Mouse (Mus musculus) bone marrow macrophage, adult 2 months (primary cell): ENCODE data around the gene Mef2d.

Experiments used
- CTCF ChIP-seq: IDR thresholded peaks from 2 replicates; pipeline ENCODE4 v1.5.1; 2012; ENCODE audit warnings: low read depth, mild to moderate bottlenecking, low read length, moderate library complexity
- POLR2A ChIP-seq: IDR thresholded peaks from 2 replicates; pipeline ENCODE4 v1.6.1; 2012; ENCODE audit warnings: mild to moderate bottlenecking, low read depth, low read length, borderline replicate concordance

DNA sequence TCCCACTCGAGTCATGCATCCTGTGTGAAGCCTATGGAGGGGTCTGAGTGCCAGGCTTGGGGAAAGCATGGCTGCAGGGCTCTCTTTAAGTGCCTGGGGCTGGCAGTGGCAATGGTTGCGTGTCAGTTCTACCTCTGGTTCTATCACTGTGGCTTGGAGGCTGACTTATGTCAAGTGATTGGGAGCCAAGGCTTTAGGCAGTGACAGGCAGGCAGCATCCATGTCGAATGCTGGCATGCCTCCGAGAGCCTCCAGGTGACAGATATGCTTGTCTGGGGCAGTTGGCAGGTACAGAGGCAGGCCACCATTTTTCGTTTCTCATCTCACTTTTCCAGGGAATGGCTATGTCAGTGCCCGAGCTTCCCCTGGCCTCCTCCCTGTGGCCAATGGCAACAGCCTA lies 18.7 kb downstream of the Mef2d start:
- TF ChIP-seq POLR2A: no peak
- no peak for TF ChIP-seq CTCF
